Mouse (Mus musculus) hematopoietic stem cell, adult 5-6 weeks (primary cell): ENCODE data around the gene Efcab8. TPM values are rescaled to one million over a fixed set of nuclear protein-coding genes. Genes with fewer than 3 reads are reported as not detected.

Source experiments
- ATAC-seq, 2 experiments: fragments of 125-278 bp in 1 of 2; replicated peaks in 1 of 2; 2 replicates each; pipeline ENCODE4 v1.8.0; 2016 to 2017; ENCODE audit warnings: inconsistent platforms in 2 of 2, mild to moderate bottlenecking in 2 of 2, moderate number of reproducible peaks in 2 of 2, low read depth in 1 of 2, moderate TSS enrichment in 1 of 2; ENCODE audit not compliant: low FRiP score in 2 of 2, poor library complexity in 2 of 2, severe bottlenecking in 2 of 2, insufficient read depth in 1 of 2, low TSS enrichment in 1 of 2
- total RNA-seq: library from RNA; stranded (forward); fragments of 172-1452, 232-1000 nt; gene quantifications from 2 replicates; pipeline ENCODE4 v1.2.3, GENCODE M21; 2017

Gene Efcab8
- total RNA-seq, 1 experiment from 2014 or later, result not detected

DNA sequence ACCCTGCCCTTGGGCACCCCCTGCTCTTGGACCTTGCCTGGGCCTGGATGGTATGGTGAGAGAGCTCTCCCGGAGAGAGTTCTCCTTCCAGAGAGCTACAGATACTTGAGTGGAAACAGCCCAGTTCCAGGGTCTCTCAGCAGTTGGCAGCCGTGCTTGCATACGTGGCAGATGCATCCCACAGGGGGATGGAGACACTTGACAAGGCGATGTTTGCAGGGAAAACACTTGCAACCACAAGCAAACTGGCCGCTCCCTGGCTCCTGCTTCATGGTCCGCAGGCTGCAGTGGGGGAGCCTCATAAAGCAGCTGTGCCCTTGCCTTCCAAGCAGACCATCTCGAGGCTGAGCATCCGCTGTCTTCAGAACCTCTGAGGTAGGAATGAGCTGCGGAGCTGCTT is 95.0 kb downstream of the Efcab8 start, which contains the start of gene Bpifb2:
Gene Bpifb2 (plus strand): TSS at position 301 of the 400 bp plus-strand sequence.
- no peak for ATAC-seq

Other genes with a start within 250 kb of the Efcab8 start
- 5.2 and 8.1 TPM in 2 replicates for gene Nol4l, start 250.0 kb upstream of the Efcab8 start, total RNA-seq
- 37.0 and 55.8 TPM in 2 replicates for gene Commd7, start 147.2 kb upstream of the Efcab8 start, total RNA-seq
- gene Dnmt3b, start 130.5 kb upstream of the Efcab8 start, total RNA-seq, result 41.4 and 43.8 TPM in 2 replicates
- not detected in 2 replicates for gene Dnmt3c, start 83.3 kb upstream of the Efcab8 start, total RNA-seq
- gene Mapre1, start 38.7 kb upstream of the Efcab8 start, total RNA-seq, result 134 and 210 TPM in 2 replicates
- gene Sun5, start 91.2 kb downstream of the Efcab8 start, total RNA-seq, result not detected in 2 replicates
- gene Bpifb2, start 95.1 kb downstream of the Efcab8 start, total RNA-seq, result not detected in 2 replicates
- gene Bpifb6, start 120.5 kb downstream of the Efcab8 start, total RNA-seq, result not detected in 2 replicates
- gene Bpifb3, start 138.3 kb downstream of the Efcab8 start, total RNA-seq, result not detected in 2 replicates
- gene Bpifb4, start 158.3 kb downstream of the Efcab8 start, total RNA-seq, result not detected in 2 replicates
- not detected in 2 replicates for gene Bpifa6, start 195.0 kb downstream of the Efcab8 start, total RNA-seq
- not detected in 2 replicates for gene Bpifa2, start 228.3 kb downstream of the Efcab8 start, total RNA-seq